Mouse (Mus musculus) testis, adult 2 months (tissue): Measurements from ENCODE around the gene Baz2b.

Experiments
- CTCF ChIP-seq: fragments of 200-500 bp; IDR thresholded peaks from 2 replicates; pipeline ENCODE4 v1.5.1; 2012; ENCODE audit warnings: low read depth, mild to moderate bottlenecking, inconsistent platforms, low read length, moderate library complexity; ENCODE audit not compliant: control insufficient read depth, insufficient read depth, insufficient replicate concordance
- POLR2A ChIP-seq: fragments of 200-500 bp; IDR thresholded peaks from 2 replicates; pipeline ENCODE4 v1.6.1; 2012; ENCODE audit warnings: low read depth, mild to moderate bottlenecking, inconsistent platforms, low read length, moderate library complexity; ENCODE audit not compliant: control insufficient read depth

DNA sequence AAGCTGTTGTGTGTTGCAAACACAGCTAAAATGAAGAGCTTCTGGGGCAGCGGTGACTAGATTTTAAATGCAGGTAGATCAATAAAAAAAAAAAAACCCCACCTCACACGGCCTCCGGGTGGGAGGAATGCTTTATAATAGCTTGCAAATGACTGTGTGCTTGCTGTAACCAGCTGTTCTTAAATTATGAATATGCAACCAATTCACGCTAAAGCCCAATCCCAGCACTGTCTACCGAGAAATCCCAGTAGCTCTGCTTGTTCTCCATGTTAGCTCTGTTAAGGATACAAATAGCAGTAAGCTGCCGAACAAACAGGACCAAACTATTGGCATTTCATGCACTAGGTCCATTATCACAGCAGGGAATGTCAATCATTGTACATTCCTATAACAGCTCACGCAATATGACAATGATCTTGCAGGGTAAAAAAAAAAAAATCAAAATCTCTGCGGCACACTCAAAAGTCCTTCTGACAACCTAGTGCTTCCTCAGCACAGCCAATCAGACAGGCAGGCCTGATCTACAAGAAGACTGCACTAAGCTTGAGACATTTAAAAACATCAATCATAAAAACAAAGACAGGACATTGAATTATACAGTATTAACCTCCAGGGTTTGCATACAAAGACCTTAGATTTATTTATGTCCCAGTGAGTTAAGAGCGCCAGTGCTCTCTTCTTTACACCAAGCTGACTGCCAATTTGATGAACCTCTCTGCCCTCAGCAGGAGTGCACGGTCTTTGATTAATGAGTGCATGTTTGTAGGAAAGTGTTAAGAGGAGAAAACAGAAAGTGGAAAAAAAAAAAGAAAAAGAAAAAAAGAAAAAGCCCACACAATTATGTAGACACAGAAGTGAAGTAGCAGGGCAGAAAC, 90.7 kb downstream of the Baz2b start:
- TF ChIP-seq POLR2A (no peak), CTCF (no peak)
